Mouse (Mus musculus) large intestine, adult 2 months (tissue): ENCODE data around the gene Ube2l6. TPM values are rescaled to one million over a fixed set of nuclear protein-coding genes. Genes with fewer than 3 reads are reported as not detected.

Experiments used
- polyA plus RNA-seq: library from polyadenylated mRNA; depleted of rRNA; stranded (reverse); fragments of >200 nt; gene quantifications from 2 replicates; pipeline ENCODE4 v1.2.3, GENCODE M21; 2012; rRNA removed

Gene Ube2l6
- polyA plus RNA-seq, 1 experiment, result 59.1 TPM

Other genes with a start within 250 kb of the Ube2l6 start
- gene Ctnnd1, start 148.1 kb upstream of the Ube2l6 start, polyA plus RNA-seq, result 71.8 and 112 TPM in 2 replicates
- not detected in 2 replicates for gene Btbd18, start 139.7 kb upstream of the Ube2l6 start, polyA plus RNA-seq
- 47.3 and 56.9 TPM in 2 replicates for gene Selenoh, start 128.1 kb upstream of the Ube2l6 start, polyA plus RNA-seq
- not detected in 2 replicates for gene Gm28635, start 120.8 kb upstream of the Ube2l6 start, polyA plus RNA-seq
- 8.4 and 9.8 TPM in 2 replicates for gene Med19, start 120.4 kb upstream of the Ube2l6 start, polyA plus RNA-seq
- gene Tmx2, start 119.7 kb upstream of the Ube2l6 start, polyA plus RNA-seq, result 66.2 and 77.2 TPM in 2 replicates
- 35.1 and 53.5 TPM in 2 replicates for gene Zdhhc5, start 83.6 kb upstream of the Ube2l6 start, polyA plus RNA-seq
- gene Clp1, start 71.5 kb upstream of the Ube2l6 start, polyA plus RNA-seq, result 15.5 and 17.5 TPM in 2 replicates
- gene Ypel4, start 64.8 kb upstream of the Ube2l6 start, polyA plus RNA-seq, result 0.82 and 1.5 TPM in 2 replicates
- gene Gm19426, start 55.2 kb upstream of the Ube2l6 start, polyA plus RNA-seq, result 0.29 and 0.37 TPM in 2 replicates
- 146 and 183 TPM in 2 replicates for gene Serping1, start 23.4 kb upstream of the Ube2l6 start, polyA plus RNA-seq
- gene Smtnl1, start 23.8 kb downstream of the Ube2l6 start, polyA plus RNA-seq, result 0.14 TPM in 1 of 2 replicates, not detected in the other
- gene Timm10, start 28.2 kb downstream of the Ube2l6 start, polyA plus RNA-seq, result 40.7 and 41.7 TPM in 2 replicates
- 5.6 and 6.8 TPM in 2 replicates for gene Slc43a1, start 40.0 kb downstream of the Ube2l6 start, polyA plus RNA-seq
- gene Rtn4rl2, start 87.9 kb downstream of the Ube2l6 start, polyA plus RNA-seq, result 1.7 and 2.1 TPM in 2 replicates
- gene Slc43a3, start 137.8 kb downstream of the Ube2l6 start, polyA plus RNA-seq, result 21.8 and 48.3 TPM in 2 replicates
- gene Prg2, start 181.6 kb downstream of the Ube2l6 start, polyA plus RNA-seq, result 0.81 and 1.3 TPM in 2 replicates
- not detected in 2 replicates for gene Prg3, start 189.4 kb downstream of the Ube2l6 start, polyA plus RNA-seq
- 87.8 and 93.3 TPM in 2 replicates for gene Ssrp1, start 238.4 kb downstream of the Ube2l6 start, polyA plus RNA-seq
- 0.24 and 0.53 TPM in 2 replicates for gene P2rx3, start 238.6 kb downstream of the Ube2l6 start, polyA plus RNA-seq
- 29.0 and 39.9 TPM in 2 replicates for gene Tnks1bp1, start 249.2 kb downstream of the Ube2l6 start, polyA plus RNA-seq